In genomic region chr4:155402489-155402888, GRCm38 (mm10) we compare ENCODE assay signal across 24 mouse cellular contexts. TPM values are rescaled to one million over a fixed set of nuclear protein-coding genes. Genes with fewer than 3 reads are reported as not detected.
DNase-seq lines count a peak whose midpoint lies in the region; ATAC-seq and TF ChIP-seq lines count a peak whose summit lies in the region.
"Had no signal": no experiment of that assay in that cellular context is flagged by ENCODE, and none has a peak within 500 bp of the region (broad histone marks: within the 10 kb centered on the region; RNA-seq: fewer than 3 reads in every experiment).

No protein-coding gene starts in this region.

- no peak for TF ChIP-seq CTCF in cerebellum, adult 2 months (IDR thresholded peaks at IDR 0.05; ENCODE audit: borderline replicate concordance, insufficient read depth, low read depth, low read length)
- no peak for TF ChIP-seq CTCF in hindbrain, postnatal 0 days (IDR thresholded peaks at IDR 0.05; ENCODE audit: low read depth)

- no peak overlapping the region for H3K9ac ChIP-seq in hindbrain, postnatal 0 days (replicated peaks; ENCODE audit: low read length)

- no peaks in the 10 kb centered on the region for H3K27me3 ChIP-seq in cerebellum, adult 2 months (ENCODE audit: control insufficient read depth, insufficient read depth, low read length)
- peaks cover 14% of the 10 kb centered on the region; the same call in 1 of the 2 replicates for H3K27me3 ChIP-seq in hindbrain, postnatal 0 days (ENCODE audit: insufficient read depth, low read length)

- no peak overlapping the region for H3K4me3 ChIP-seq in cerebellum, adult 2 months (replicated peaks; ENCODE audit: insufficient read depth, low read depth, low read length)
- H3K4me3 ChIP-seq in hindbrain, postnatal 0 days (ENCODE audit: low read length), result no peak overlapping the region

- 10% methylated on average over 1 of the region's 1 CpGs for WGBS in cerebellum, adult 2 months
- WGBS in hindbrain, postnatal 0 days, result 47% methylated on average over 1 of the region's 1 CpGs

- no peak for DNase-seq in cerebellum, adult 2 months
- DNase-seq in cerebellum, adult 8-10 months, result no peak
- no peak for DNase-seq in frontal cortex, postnatal 36 days (ENCODE audit: low spot score in 2 of 2)
- DNase-seq in retina, postnatal 1 day, result peak; percentile 47
- no peak for DNase-seq in retina, embryonic 14.5 days (ENCODE audit: low spot score)
- DNase-seq in brain, adult 2 months (ENCODE audit: low read depth, low spot score), result peak; percentile 73
- DNase-seq in hindbrain, postnatal 0 days (ENCODE audit: low spot score), result no peak
- DNase-seq: adrenal gland, adult 2 months; adrenal gland, adult 8-10 months; adrenal gland, postnatal 10 days; adrenal gland, postnatal 14 days; adrenal gland, postnatal 25 days; adrenal gland, postnatal 36 days; B cell, adult 2 months; cerebellum, adult 11 months; cerebellum, adult 11-12 months; cerebellum, adult 18-20 months had no signal

- H3K4me2 ChIP-seq in hindbrain, postnatal 0 days (ENCODE audit: low read depth, low read length), result no peak overlapping the region

- no peaks in the 10 kb centered on the region for H3K36me3 ChIP-seq in hindbrain, postnatal 0 days (ENCODE audit: insufficient read depth, low read length)
- H3K36me3 ChIP-seq: G1E had no signal

- H3K27ac ChIP-seq in cerebellum, adult 2 months (ENCODE audit: insufficient read depth, low read length), result peak overlapping the region; percentile 61; the same call in 1 of the 2 replicates
- no peak overlapping the region for H3K27ac ChIP-seq in hindbrain, postnatal 0 days

- TF ChIP-seq POLR2A in cerebellum, adult 2 months (IDR thresholded peaks at IDR 0.05; ENCODE audit: borderline replicate concordance, insufficient read depth, low read length), result no peak

- peak; percentile 36; the same call in 1 of the 2 replicates for ATAC-seq in frontal cortex, adult (ENCODE audit: low TSS enrichment)
- ATAC-seq in hindbrain, postnatal 0 days, result no peak
- ATAC-seq: activated CD4-positive, CD25-positive, alpha-beta regulatory T cell, adult 4 months; CD4-positive, CD25-positive, alpha-beta regulatory T cell, adult 4 months; Patski had no signal

- no peaks in the 10 kb centered on the region for H3K9me3 ChIP-seq in hindbrain, postnatal 0 days (ENCODE audit: low read length)
- H3K9me3 ChIP-seq: G1E had no signal

- peaks cover 13% of the 10 kb centered on the region; the same call in 1 of the 2 replicates for H3K4me1 ChIP-seq in cerebellum, adult 2 months (ENCODE audit: control insufficient read depth, insufficient read depth, low read length)
- H3K4me1 ChIP-seq in hindbrain, postnatal 0 days (ENCODE audit: insufficient read depth, low read length), result peaks cover 3% of the 10 kb centered on the region; the same call in 1 of the 2 replicates

RNA-seq across cellular contexts. Expression of gene Gabrd, which starts 4.6 kb away (rescaled TPM):
- polyA plus RNA-seq in cerebellum, adult 2 months (2012; rRNA removed), result 243 and 290 TPM in 2 replicates
- 0.42 and 0.72 TPM in 2 replicates for total RNA-seq in hindbrain, postnatal 0 days (2014; rRNA removed)
- polyA plus RNA-seq in hindbrain, postnatal 0 days (2015; fragmentation: Nextera tagmentation; extraction: Ambion mirVana), result 0.29 and 0.50 TPM in 2 replicates
- total RNA-seq: adrenal gland, adult 2 months; adrenal gland, postnatal 25 days; ES-E14; G1E had no signal
- polyA plus RNA-seq: C2C12, G1E, Patski had no signal

RNA-seq across cellular contexts. Expression of gene Cfap74, which starts 6.5 kb away (rescaled TPM):
- polyA plus RNA-seq in cerebellum, adult 2 months (2012; rRNA removed), result 18.7 and 22.0 TPM in 2 replicates
- total RNA-seq in hindbrain, postnatal 0 days (2014; rRNA removed), result 3.7 and 5.7 TPM in 2 replicates
- 5.2 and 5.5 TPM in 2 replicates for polyA plus RNA-seq in hindbrain, postnatal 0 days (2015; fragmentation: Nextera tagmentation; extraction: Ambion mirVana)
- polyA plus RNA-seq: G1E had no signal

RNA-seq across cellular contexts. Expression of gene Prkcz, which starts 41.3 kb away (rescaled TPM):
- 245 and 253 TPM in 2 replicates for polyA plus RNA-seq in cerebellum, adult 2 months (2012; rRNA removed)
- total RNA-seq in hindbrain, postnatal 0 days (2014; rRNA removed), result 85.0 and 85.1 TPM in 2 replicates
- 80.4 and 84.2 TPM in 2 replicates for polyA plus RNA-seq in hindbrain, postnatal 0 days (2015; fragmentation: Nextera tagmentation; extraction: Ambion mirVana)
- polyA plus RNA-seq: G1E had no signal

Comparison
In these comparisons a context has a peak if more than half of its experiments do, and no peak if none do; other contexts are left out.
1. DNase-seq: peak in retina, postnatal 1 day (single experiment) and brain, adult 2 months (single experiment); none in cerebellum, adult 2 months (0 of 2), cerebellum, adult 8-10 months (single experiment), frontal cortex, postnatal 36 days (0 of 2), retina, embryonic 14.5 days (single experiment) and hindbrain, postnatal 0 days (single experiment).
2. RNA of gene Gabrd, which starts 4.6 kb away (polyA plus RNA-seq): 243 to 290 TPM in cerebellum, adult 2 months; 0.29 to 0.50 TPM in hindbrain, postnatal 0 days; every median in the first group is over 100 times any median in the second.